ENCODE assay signal across 11 mouse cellular contexts in genomic region chr7:137060488-137060887, GRCm38 (mm10).
DNase-seq lines count a peak whose midpoint lies in the region; ATAC-seq and TF ChIP-seq lines count a peak whose summit lies in the region.
"Had no signal": no experiment of that assay in that cellular context is flagged by ENCODE, and none has a peak within 500 bp of the region (broad histone marks: within the 10 kb centered on the region; RNA-seq: fewer than 3 reads in every experiment).

No protein-coding gene starts in this region.

- no peaks in the 10 kb centered on the region for H3K27me3 ChIP-seq in heart, postnatal 0 days (ENCODE audit: control insufficient read depth, insufficient read depth, low read length)
- no peaks in the 10 kb centered on the region for H3K27me3 ChIP-seq in lung, postnatal 0 days (replicated peaks; ENCODE audit: insufficient read depth, low read length)
- H3K27me3 ChIP-seq in embryonic facial prominence, embryonic 10.5 days (replicated peaks; ENCODE audit: low read depth, poor library complexity, severe bottlenecking) = no peaks in the 10 kb centered on the region
- no peaks in the 10 kb centered on the region for H3K27me3 ChIP-seq in kidney, embryonic 15.5 days

- no peak overlapping the region for H3K9ac ChIP-seq in heart, postnatal 0 days (replicated peaks; ENCODE audit: low read depth, low read length)
- no peak overlapping the region for H3K9ac ChIP-seq in lung, postnatal 0 days (replicated peaks; ENCODE audit: low read depth)
- no peak overlapping the region for H3K9ac ChIP-seq in kidney, embryonic 15.5 days

- 48% methylated on average over 3 of the region's 3 CpGs for WGBS in heart, postnatal 0 days
- WGBS in lung, postnatal 0 days = 26% methylated on average over 3 of the region's 3 CpGs
- WGBS in lung, adult 2 months = 47% methylated on average over 3 of the region's 3 CpGs
- WGBS in embryonic facial prominence, embryonic 10.5 days = 38% methylated on average over 3 of the region's 3 CpGs
- WGBS in kidney, embryonic 15.5 days = 49% methylated on average over 3 of the region's 3 CpGs

- no peaks in the 10 kb centered on the region; the same call in 1 of the 2 replicates for H3K4me1 ChIP-seq in heart, postnatal 0 days (ENCODE audit: control insufficient read depth, insufficient read depth)
- no peaks in the 10 kb centered on the region for H3K4me1 ChIP-seq in lung, postnatal 0 days (ENCODE audit: insufficient read depth, low read depth, low read length)
- H3K4me1 ChIP-seq in lung, adult 2 months (ENCODE audit: control insufficient read depth, insufficient read depth, low read length) = no peaks in the 10 kb centered on the region
- peaks cover 13% of the 10 kb centered on the region for H3K4me1 ChIP-seq in embryonic facial prominence, embryonic 10.5 days
- 0 out of 2 replicates have a peak, but pooled peaks cover 2% of the 10 kb centered on the region for H3K4me1 ChIP-seq in kidney, embryonic 15.5 days

- H3K4me2 ChIP-seq in heart, postnatal 0 days (ENCODE audit: low read depth, low read length) = no peak overlapping the region
- no peak overlapping the region for H3K4me2 ChIP-seq in lung, postnatal 0 days (replicated peaks; ENCODE audit: low read depth, low read length)
- H3K4me2 ChIP-seq in kidney, embryonic 15.5 days = no peak overlapping the region

- no peak for ATAC-seq in heart, postnatal 0 days (ENCODE audit: insufficient read depth, low read depth)
- no peak for ATAC-seq in lung, postnatal 0 days
- no peak for ATAC-seq in kidney, embryonic 15.5 days (replicated peaks; ENCODE audit: low FRiP score)

- no peak for DNase-seq in heart, postnatal 0 days (ENCODE audit: low spot score)
- DNase-seq in heart, postnatal 10 days = no peak
- no peak for DNase-seq in lung, postnatal 0 days (ENCODE audit: low spot score)
- DNase-seq in lung, adult 2 months = no peak
- peak; percentile 50 for DNase-seq in ES-CJ7 (ENCODE audit: low read depth, low spot score)
- DNase-seq in embryonic facial prominence, embryonic 10.5 days (ENCODE audit: low spot score) = peak; percentile 38
- no peak for DNase-seq in ovary, adult 18-20 months (ENCODE audit: low spot score)
- DNase-seq: heart, adult 18-20 months had no signal

- TF ChIP-seq POLR2A in lung, adult 2 months (IDR thresholded peaks at IDR 0.05; ENCODE audit: borderline replicate concordance, extremely low read depth, low read depth, low read length) = no peak

- H3K27ac ChIP-seq in heart, postnatal 0 days (ENCODE audit: low read depth) = no peak overlapping the region
- no peak overlapping the region for H3K27ac ChIP-seq in lung, postnatal 0 days (ENCODE audit: low read length)
- no peak overlapping the region for H3K27ac ChIP-seq in embryonic facial prominence, embryonic 10.5 days (replicated peaks)
- no peak overlapping the region for H3K27ac ChIP-seq in kidney, embryonic 15.5 days
- H3K27ac ChIP-seq: forebrain, embryonic 10.5 days; macrophage had no signal

- H3K36me3 ChIP-seq in heart, postnatal 0 days (replicated peaks; ENCODE audit: control insufficient read depth, insufficient read depth, low read length) = no peaks in the 10 kb centered on the region
- no peaks in the 10 kb centered on the region for H3K36me3 ChIP-seq in lung, postnatal 0 days (ENCODE audit: insufficient read depth, low read length)
- H3K36me3 ChIP-seq in embryonic facial prominence, embryonic 10.5 days (replicated peaks) = no peaks in the 10 kb centered on the region
- H3K36me3 ChIP-seq in kidney, embryonic 15.5 days = no peaks in the 10 kb centered on the region
- H3K36me3 ChIP-seq: forebrain, embryonic 10.5 days had no signal

- peak; percentile 27 for TF ChIP-seq CTCF in heart, postnatal 0 days (IDR thresholded peaks at IDR 0.05; ENCODE audit: low read depth)
- TF ChIP-seq CTCF in lung, postnatal 0 days (IDR thresholded peaks at IDR 0.05) = peak; percentile 47
- TF ChIP-seq CTCF in lung, adult 2 months (IDR thresholded peaks at IDR 0.05; ENCODE audit: insufficient read depth, low read length) = no peak

- intact Hi-C loops in heart, postnatal 10 days (cut with DNase I) = no loop called here

- H3K4me3 ChIP-seq in heart, postnatal 0 days (ENCODE audit: low read depth, low read length) = no peak overlapping the region
- no peak overlapping the region for H3K4me3 ChIP-seq in lung, postnatal 0 days (ENCODE audit: low read depth, low read length)
- no peak overlapping the region for H3K4me3 ChIP-seq in lung, adult 2 months (replicated peaks; ENCODE audit: extremely low read depth, low read depth, low read length)
- no peak overlapping the region for H3K4me3 ChIP-seq in embryonic facial prominence, embryonic 10.5 days
- H3K4me3 ChIP-seq in kidney, embryonic 15.5 days (replicated peaks) = no peak overlapping the region
- H3K4me3 ChIP-seq: forebrain, embryonic 10.5 days had no signal

- TF ChIP-seq EP300 in heart, postnatal 0 days (IDR thresholded peaks at IDR 0.05; ENCODE audit: low read depth) = no peak
- no peak for TF ChIP-seq EP300 in lung, postnatal 0 days (IDR thresholded peaks at IDR 0.05)

- no peaks in the 10 kb centered on the region for H3K9me3 ChIP-seq in heart, postnatal 0 days (replicated peaks; ENCODE audit: control insufficient read depth, low read length)
- no peaks in the 10 kb centered on the region for H3K9me3 ChIP-seq in lung, postnatal 0 days (ENCODE audit: low read length)
- H3K9me3 ChIP-seq in embryonic facial prominence, embryonic 10.5 days = no peaks in the 10 kb centered on the region
- no peaks in the 10 kb centered on the region for H3K9me3 ChIP-seq in kidney, embryonic 15.5 days (replicated peaks)
- H3K9me3 ChIP-seq: forebrain, embryonic 10.5 days had no signal

Comparison
In these comparisons a context has a peak if more than half of its experiments do, and no peak if none do; other contexts are left out.
1. DNase-seq: peak in ES-CJ7 (single experiment) and embryonic facial prominence, embryonic 10.5 days (single experiment); none in heart, postnatal 0 days (single experiment), heart, postnatal 10 days (0 of 2), lung, postnatal 0 days (single experiment), lung, adult 2 months (single experiment) and ovary, adult 18-20 months (single experiment).